19 mouse cellular contexts compared by ENCODE assay signal in genomic region chr2:117988396-117989173, GRCm38 (mm10).
DNase-seq lines count a peak whose midpoint lies in the region; ATAC-seq and TF ChIP-seq lines count a peak whose summit lies in the region.
"Had no signal": no experiment of that assay in that cellular context is flagged by ENCODE, and none has a peak within 500 bp of the region (broad histone marks: within the 10 kb centered on the region; RNA-seq: fewer than 3 reads in every experiment).

No protein-coding gene starts in this region.

- H3K4me3 ChIP-seq in heart, embryonic 13.5 days, result no peak overlapping the region
- H3K4me3 ChIP-seq in stomach, postnatal 0 days (ENCODE audit: low read depth, low read length), result no peak overlapping the region
- H3K4me3 ChIP-seq in forebrain, embryonic 16.5 days (replicated peaks; ENCODE audit: low read length), result no peak overlapping the region
- H3K4me3 ChIP-seq: forebrain, embryonic 13.5 days; hindbrain, embryonic 12.5 days; liver, embryonic 13.5 days; neural tube, embryonic 13.5 days had no signal

- DNase-seq in heart, postnatal 14 days, result no peak
- peak; percentile 34 for DNase-seq in thymus, postnatal 0 days (ENCODE audit: low spot score)
- DNase-seq in thymus, postnatal 25 days, result no peak
- peak; percentile 40 for DNase-seq in fat pad, adult 2 months (ENCODE audit: extremely low read depth, low read depth, low spot score)
- no peak for DNase-seq in stomach, postnatal 0 days (ENCODE audit: low spot score)
- no peak for DNase-seq in cerebellum, adult 9-11 months
- DNase-seq: adrenal gland, adult 8-10 months; cerebellum, adult 9-10 months; left cerebral cortex, postnatal 4 days; liver, embryonic 13.5 days; right cerebral cortex, postnatal 4 days had no signal

- no peak overlapping the region for H3K4me2 ChIP-seq in heart, embryonic 13.5 days
- H3K4me2 ChIP-seq in stomach, postnatal 0 days (replicated peaks; ENCODE audit: low read depth), result no peak overlapping the region
- no peak overlapping the region for H3K4me2 ChIP-seq in forebrain, embryonic 16.5 days (ENCODE audit: low read length)
- H3K4me2 ChIP-seq: forebrain, embryonic 13.5 days; hindbrain, embryonic 12.5 days; liver, embryonic 13.5 days; neural tube, embryonic 13.5 days had no signal

- intact Hi-C loops in heart, postnatal 14 days (cut with DNase I), result no loop called here

- peaks cover 15% of the 10 kb centered on the region; the same call in 1 of the 2 replicates for H3K4me1 ChIP-seq in heart, embryonic 13.5 days
- no peaks in the 10 kb centered on the region; the same call in 1 of the 2 replicates for H3K4me1 ChIP-seq in stomach, postnatal 0 days (replicated peaks; ENCODE audit: control insufficient read depth, insufficient read depth)
- no peaks in the 10 kb centered on the region for H3K4me1 ChIP-seq in forebrain, embryonic 16.5 days (replicated peaks; ENCODE audit: control insufficient read depth, insufficient read depth, low read length)
- H3K4me1 ChIP-seq: forebrain, embryonic 13.5 days; hindbrain, embryonic 12.5 days; neural tube, embryonic 13.5 days had no signal

- H3K27ac ChIP-seq in heart, embryonic 13.5 days (replicated peaks), result 0 out of 2 replicates have a peak overlapping the region, but pooled peaks have one; percentile 14
- 0 out of 2 replicates have a peak overlapping the region, but pooled peaks have one; percentile 5 for H3K27ac ChIP-seq in stomach, postnatal 0 days (replicated peaks)
- no peak overlapping the region for H3K27ac ChIP-seq in forebrain, embryonic 16.5 days (ENCODE audit: low read length)
- H3K27ac ChIP-seq: forebrain, embryonic 13.5 days; hindbrain, embryonic 12.5 days; kidney, postnatal 0 days; liver, embryonic 13.5 days; neural tube, embryonic 13.5 days had no signal

- 58% methylated on average over 11 of the region's 11 CpGs for WGBS in heart, embryonic 13.5 days
- WGBS in stomach, postnatal 0 days, result 28% methylated on average over 11 of the region's 11 CpGs
- WGBS in forebrain, embryonic 16.5 days, result 65% methylated on average over 11 of the region's 11 CpGs

- TF ChIP-seq EP300 in stomach, postnatal 0 days (optimal IDR thresholded peaks at IDR 0.05), result no peak

- no peak for TF ChIP-seq CTCF in stomach, postnatal 0 days (IDR thresholded peaks at IDR 0.05; ENCODE audit: low read depth)

- H3K9ac ChIP-seq in heart, embryonic 13.5 days, result no peak overlapping the region
- H3K9ac ChIP-seq in stomach, postnatal 0 days (ENCODE audit: low read length), result no peak overlapping the region
- no peak overlapping the region for H3K9ac ChIP-seq in forebrain, embryonic 16.5 days (replicated peaks; ENCODE audit: low read depth, low read length)
- H3K9ac ChIP-seq: forebrain, embryonic 13.5 days; hindbrain, embryonic 12.5 days; liver, embryonic 13.5 days; neural tube, embryonic 13.5 days had no signal

- no peaks in the 10 kb centered on the region for H3K9me3 ChIP-seq in heart, embryonic 13.5 days
- no peaks in the 10 kb centered on the region for H3K9me3 ChIP-seq in stomach, postnatal 0 days (ENCODE audit: control insufficient read depth, low read length)
- no peaks in the 10 kb centered on the region for H3K9me3 ChIP-seq in forebrain, embryonic 16.5 days (ENCODE audit: control insufficient read depth, low read length)
- H3K9me3 ChIP-seq: forebrain, embryonic 13.5 days; hindbrain, embryonic 12.5 days; liver, embryonic 13.5 days; neural tube, embryonic 13.5 days had no signal

- no peaks in the 10 kb centered on the region for H3K36me3 ChIP-seq in heart, embryonic 13.5 days
- no peaks in the 10 kb centered on the region for H3K36me3 ChIP-seq in stomach, postnatal 0 days (ENCODE audit: control insufficient read depth, insufficient read depth, low read length)
- H3K36me3 ChIP-seq in forebrain, embryonic 16.5 days (ENCODE audit: control insufficient read depth, insufficient read depth), result no peaks in the 10 kb centered on the region
- H3K36me3 ChIP-seq: hindbrain, embryonic 12.5 days; liver, embryonic 13.5 days; neural tube, embryonic 13.5 days had no signal

- H3K27me3 ChIP-seq in heart, embryonic 13.5 days (replicated peaks), result no peaks in the 10 kb centered on the region
- H3K27me3 ChIP-seq in stomach, postnatal 0 days (ENCODE audit: control insufficient read depth, insufficient read depth, low read length), result no peaks in the 10 kb centered on the region
- H3K27me3 ChIP-seq in forebrain, embryonic 16.5 days (replicated peaks; ENCODE audit: control insufficient read depth, insufficient read depth, low read length), result no peaks in the 10 kb centered on the region
- H3K27me3 ChIP-seq: forebrain, embryonic 13.5 days; hindbrain, embryonic 12.5 days; liver, embryonic 13.5 days; neural tube, embryonic 13.5 days had no signal

- no peak; the same call in 1 of the 2 replicates for ATAC-seq in heart, embryonic 13.5 days (ENCODE audit: extremely low read depth, insufficient number of reproducible peaks, low FRiP score, low TSS enrichment)
- ATAC-seq in stomach, postnatal 0 days (ENCODE audit: low FRiP score, low TSS enrichment), result no peak; the same call in 1 of the 2 replicates
- no peak for ATAC-seq in forebrain, embryonic 16.5 days
- ATAC-seq: forebrain, embryonic 13.5 days; intestine, embryonic 16.5 days; midbrain, embryonic 16.5 days had no signal

Comparison
In these comparisons a context has a peak if more than half of its experiments do, and no peak if none do; other contexts are left out.
1. DNase-seq: peak in thymus, postnatal 0 days (single experiment) and fat pad, adult 2 months (single experiment); none in heart, postnatal 14 days (0 of 2), thymus, postnatal 25 days (single experiment), stomach, postnatal 0 days (single experiment) and cerebellum, adult 9-11 months (single experiment).